Mouse (Mus musculus) cortical plate, adult 2 months (tissue): Measurements from ENCODE around the gene Cpeb1.

ENCODE experiments used
- CTCF ChIP-seq: fragments of 200-500 bp; IDR thresholded peaks from 2 replicates; pipeline ENCODE4 v1.5.1; 2011; ENCODE audit warnings: mild to moderate bottlenecking, control low read depth, low read length; ENCODE audit not compliant: insufficient read depth; ENCODE audit errors: extremely low read depth
- POLR2A ChIP-seq: fragments of 200-500 bp; IDR thresholded peaks from 2 replicates; pipeline ENCODE4 v1.6.1; 2011; ENCODE audit warnings: mild to moderate bottlenecking, low read length, control low read depth; ENCODE audit not compliant: insufficient read depth; ENCODE audit errors: extremely low read depth

GRCm38 (mm10) chr7:81462815-81463214, 7.5 kb upstream of the Cpeb1 start:
- TF ChIP-seq CTCF: no peak
- TF ChIP-seq POLR2A: no peak
